24 mouse cellular contexts compared by ENCODE assay signal in genomic region chr1:161927976-161928375, GRCm38 (mm10). TPM values are rescaled to one million over a fixed set of nuclear protein-coding genes. Genes with fewer than 3 reads are reported as not detected.
"Had no signal": no experiment of that assay in that cellular context is flagged by ENCODE, and none has a peak within 500 bp of the region (broad histone marks: within the 10 kb centered on the region; RNA-seq: fewer than 3 reads in every experiment).

No protein-coding gene starts in this region.

- DNase-seq: left cerebral cortex, postnatal 4 days; liver; liver, embryonic 13.5 days; liver, postnatal 0 days; lung, adult 18-20 months; lung, adult 2 months; lung, embryonic 14.5 days; lung, postnatal 10 days; lung, postnatal 14 days; lung, postnatal 4 days; midbrain, embryonic 14.5 days had no signal

- ATAC-seq: liver, embryonic 12.5 days; liver, postnatal 0 days; lung, postnatal 0 days; midbrain, embryonic 13.5 days; midbrain, embryonic 15.5 days; midbrain, embryonic 16.5 days had no signal

RNA-seq across cellular contexts. Expression of gene 4930558K02Rik, which starts 51.5 kb away (rescaled TPM):
- total RNA-seq: left cerebral cortex, postnatal 10 days; left cerebral cortex, postnatal 14 days; left cerebral cortex, postnatal 25 days; left cerebral cortex, postnatal 36 days; left cerebral cortex, postnatal 4 days; liver, adult 2 months; megakaryocyte, adult 5-6 weeks; midbrain, postnatal 0 days; monocyte, adult 5-6 weeks had no signal
